Mouse (Mus musculus) midbrain, embryonic 14.5 days (tissue): ENCODE measurements around the gene Pepd. TPM values are rescaled to one million over a fixed set of nuclear protein-coding genes. Genes with fewer than 3 reads are reported as not detected.

Source experiments
- ATAC-seq: fragments of 200-750 bp; cut with Nextera tagmentation; 2 replicates; pipeline ENCODE4 v1.8.0; 2017; ENCODE audit warnings: moderate number of reproducible peaks, moderate library complexity; ENCODE audit not compliant: low FRiP score, low TSS enrichment
- DNase-seq: peaks from one replicate; pipeline ENCODE4 v3.0.0-alpha.2; 2015
- H3K27ac ChIP-seq: fragments of 300-500 bp; sonication (generic); replicated peaks from 2 replicates; pipeline ENCODE4 v1.5.1; 2014; ENCODE audit warnings: mild to moderate bottlenecking, low read depth, low read length, moderate library complexity
- H3K27me3 ChIP-seq: fragments of 300-500 bp; sonication (generic); 2 replicates; pipeline ENCODE4 v1.6.1; 2014; ENCODE audit warnings: low read length, control low read depth, mixed read lengths; ENCODE audit not compliant: control insufficient read depth, insufficient read depth
- H3K36me3 ChIP-seq: fragments of 300-500 bp; sonication (generic); 2 replicates; pipeline ENCODE4 v1.6.1; 2014; ENCODE audit warnings: low read length, control low read depth; ENCODE audit not compliant: control insufficient read depth, insufficient read depth
- H3K4me1 ChIP-seq: fragments of 300-500 bp; sonication (generic); 2 replicates; pipeline ENCODE4 v1.6.1; 2014; ENCODE audit warnings: mild to moderate bottlenecking, antibody characterized with exemption, low read length, control low read depth; ENCODE audit not compliant: control insufficient read depth, insufficient read depth
- H3K4me2 ChIP-seq: fragments of 300-500 bp; sonication (generic); 2 replicates; pipeline ENCODE4 v1.6.1; 2014; ENCODE audit warnings: mild to moderate bottlenecking, low read length, moderate library complexity
- H3K4me3 ChIP-seq: fragments of 300-500 bp; sonication (generic); replicated peaks from 2 replicates; pipeline ENCODE4 v1.5.1; 2014; ENCODE audit warnings: low read depth, low read length
- H3K9ac ChIP-seq: fragments of 300-500 bp; sonication (generic); replicated peaks from 2 replicates; pipeline ENCODE4 v1.6.1; 2014; ENCODE audit warnings: mild to moderate bottlenecking, low read length, moderate library complexity
- H3K9me3 ChIP-seq: fragments of 300-500 bp; sonication (generic); 2 replicates; pipeline ENCODE4 v1.6.1; 2016; ENCODE audit warnings: low read length, control low read depth, mixed read lengths; ENCODE audit not compliant: control insufficient read depth
- whole genome bisulfite sequencing: fragments of 180-500 bp; shearing (Covaris S2); extraction: QIAGEN DNeasy Blood & Tissue Kit; methylation state at CpG from one replicate; pipeline ENCODE4 v1.1.7; 2014; 5-methylcytosine and 5-hydroxymethylcytosine counted together
- polyA plus RNA-seq: library from polyadenylated mRNA; unstranded; fragments of >200 nt; fragmentation: Nextera tagmentation; extraction: Ambion mirVana; gene quantifications from 2 replicates; pipeline ENCODE4 v1.2.1, GENCODE M21; 2014

Gene Pepd
- polyA plus RNA-seq, 1 experiment from 2014 or later, result 62.4 TPM

GRCm38 (mm10) chr7:34939262-34939951 is 27.2 kb downstream of the Pepd start:
- Histone ChIP-seq H3K9me3 (no peaks in the 10 kb centered on the region), H3K4me3 (no peak overlapping the region), H3K36me3 (peaks cover 9% of the 10 kb centered on the region; the same call in 1 of the 2 replicates), H3K9ac (no peak overlapping the region), H3K4me1 (peaks cover 39% of the 10 kb centered on the region), H3K27ac (peak overlapping the region; percentile 89), H3K27me3 (no peaks in the 10 kb centered on the region), H3K4me2 (no peak overlapping the region)
- DNase-seq (peak; percentile 67), ATAC-seq (peak; percentile 56; the same call in 1 of the 2 replicates)
- WGBS, result 13% methylated on average over 14 of the region's 14 CpGs

GRCm38 (mm10) chr7:34939952-34940312 is 27.8 kb downstream of the Pepd start:
- WGBS, result 4% methylated on average over 7 of the region's 7 CpGs
- Histone ChIP-seq H3K27ac (peak overlapping the region; percentile 89), H3K4me2 (no peak overlapping the region), H3K27me3 (no peaks in the 10 kb centered on the region), H3K36me3 (peaks cover 9% of the 10 kb centered on the region; the same call in 1 of the 2 replicates), H3K9ac (no peak overlapping the region), H3K4me3 (no peak overlapping the region), H3K9me3 (no peaks in the 10 kb centered on the region), H3K4me1 (peaks cover 39% of the 10 kb centered on the region)
- ATAC-seq, result peak; percentile 74; the same call in 1 of the 2 replicates
- peak; percentile 63 for DNase-seq

GRCm38 (mm10) chr7:34943581-34944123 is 31.5 kb downstream of the Pepd start:
- Histone ChIP-seq H3K27me3 (no peaks in the 10 kb centered on the region), H3K9ac (no peak overlapping the region), H3K9me3 (no peaks in the 10 kb centered on the region), H3K27ac (no peak overlapping the region), H3K4me1 (peaks cover 50% of the 10 kb centered on the region), H3K4me3 (no peak overlapping the region), H3K36me3 (0 out of 2 replicates have a peak, but pooled peaks cover 2% of the 10 kb centered on the region), H3K4me2 (no peak overlapping the region)
- 78% methylated on average over 4 of the region's 4 CpGs for WGBS
- no peak for ATAC-seq
- no peak for DNase-seq

GRCm38 (mm10) chr7:34946269-34946925 is 34.2 kb downstream of the Pepd start:
- Histone ChIP-seq H3K9ac (no peak overlapping the region), H3K27me3 (no peaks in the 10 kb centered on the region), H3K4me3 (no peak overlapping the region), H3K36me3 (0 out of 2 replicates have a peak, but pooled peaks cover 2% of the 10 kb centered on the region), H3K4me1 (peaks cover 27% of the 10 kb centered on the region), H3K9me3 (no peaks in the 10 kb centered on the region), H3K27ac (peak overlapping the region; percentile 75), H3K4me2 (no peak overlapping the region)
- ATAC-seq (peak; percentile 71; the same call in 1 of the 2 replicates), DNase-seq (peak; percentile 79)
- 12% methylated on average over 7 of the region's 7 CpGs for WGBS

GRCm38 (mm10) chr7:34954548-34954947 is 42.4 kb downstream of the Pepd start:
- H3K4me1 ChIP-seq, result 0 out of 2 replicates have a peak, but pooled peaks cover 4% of the 10 kb centered on the region
- no peak overlapping the region for H3K27ac ChIP-seq
- no peak for ATAC-seq
- H3K9ac ChIP-seq, result no peak overlapping the region
- no peak for DNase-seq
- H3K4me3 ChIP-seq, result no peak overlapping the region
- no peaks in the 10 kb centered on the region for H3K9me3 ChIP-seq
- WGBS, result 87% methylated on average over 9 of the region's 9 CpGs
- H3K36me3 ChIP-seq, result no peaks in the 10 kb centered on the region
- no peak overlapping the region for H3K4me2 ChIP-seq
- H3K27me3 ChIP-seq, result no peaks in the 10 kb centered on the region

- Histone ChIP-seq H3K4me2 (no peak overlapping the region), H3K9ac (no peak overlapping the region), H3K9me3 (no peaks in the 10 kb centered on the region), H3K4me1 (0 out of 2 replicates have a peak, but pooled peaks cover 2% of the 10 kb centered on the region), H3K27ac (peak overlapping the region; percentile 49; the same call in 1 of the 2 replicates), H3K4me3 (no peak overlapping the region), H3K27me3 (no peaks in the 10 kb centered on the region), H3K36me3 (no peaks in the 10 kb centered on the region)
- DNase-seq, result no peak
- no peak for ATAC-seq
- WGBS, result 68% methylated on average over 3 of the region's 3 CpGs
Measured at GRCm38 (mm10) chr7:34955295-34955694, 43.1 kb downstream of the Pepd start.

GRCm38 (mm10) chr7:34957138-34957537 is 45.0 kb downstream of the Pepd start:
- WGBS, result 84% methylated on average over 8 of the region's 8 CpGs
- H3K4me3 ChIP-seq, result no peak overlapping the region
- no peaks in the 10 kb centered on the region for H3K4me1 ChIP-seq
- ATAC-seq (no peak), DNase-seq (no peak)
- H3K9me3 ChIP-seq, result no peaks in the 10 kb centered on the region
- no peak overlapping the region for H3K9ac ChIP-seq
- no peak overlapping the region for H3K27ac ChIP-seq
- no peaks in the 10 kb centered on the region for H3K36me3 ChIP-seq
- H3K27me3 ChIP-seq, result no peaks in the 10 kb centered on the region
- no peak overlapping the region for H3K4me2 ChIP-seq

GRCm38 (mm10) chr7:34963889-34964645 is 51.9 kb downstream of the Pepd start:
- ATAC-seq (no peak), DNase-seq (no peak)
- Histone ChIP-seq H3K9me3 (no peaks in the 10 kb centered on the region), H3K4me1 (no peaks in the 10 kb centered on the region), H3K27ac (no peak overlapping the region), H3K9ac (no peak overlapping the region), H3K27me3 (no peaks in the 10 kb centered on the region), H3K4me2 (no peak overlapping the region), H3K36me3 (no peaks in the 10 kb centered on the region), H3K4me3 (no peak overlapping the region)
- 89% methylated on average over 11 of the region's 11 CpGs for WGBS
